Mouse (Mus musculus): ENCODE measurements around the gene Zscan5b. TPM values are rescaled to one million over a fixed set of nuclear protein-coding genes. Genes with fewer than 3 reads are reported as not detected.
"Not testable (repeated sequence)": the region's sequence is repeated elsewhere in the genome, so short reads cannot be mapped to it uniquely, and the experiment has no call there.

The Zscan5b gene
- total RNA-seq, 1 experiment from 2014 or later, result not detected

GRCm38 (mm10) chr7:6240841-6241425, 18.9 kb downstream of the Zscan5b start:
- ATAC-seq (replicated peaks; ENCODE audit: low read depth, poor library complexity, severe bottlenecking), result peak; percentile 88

DNA sequence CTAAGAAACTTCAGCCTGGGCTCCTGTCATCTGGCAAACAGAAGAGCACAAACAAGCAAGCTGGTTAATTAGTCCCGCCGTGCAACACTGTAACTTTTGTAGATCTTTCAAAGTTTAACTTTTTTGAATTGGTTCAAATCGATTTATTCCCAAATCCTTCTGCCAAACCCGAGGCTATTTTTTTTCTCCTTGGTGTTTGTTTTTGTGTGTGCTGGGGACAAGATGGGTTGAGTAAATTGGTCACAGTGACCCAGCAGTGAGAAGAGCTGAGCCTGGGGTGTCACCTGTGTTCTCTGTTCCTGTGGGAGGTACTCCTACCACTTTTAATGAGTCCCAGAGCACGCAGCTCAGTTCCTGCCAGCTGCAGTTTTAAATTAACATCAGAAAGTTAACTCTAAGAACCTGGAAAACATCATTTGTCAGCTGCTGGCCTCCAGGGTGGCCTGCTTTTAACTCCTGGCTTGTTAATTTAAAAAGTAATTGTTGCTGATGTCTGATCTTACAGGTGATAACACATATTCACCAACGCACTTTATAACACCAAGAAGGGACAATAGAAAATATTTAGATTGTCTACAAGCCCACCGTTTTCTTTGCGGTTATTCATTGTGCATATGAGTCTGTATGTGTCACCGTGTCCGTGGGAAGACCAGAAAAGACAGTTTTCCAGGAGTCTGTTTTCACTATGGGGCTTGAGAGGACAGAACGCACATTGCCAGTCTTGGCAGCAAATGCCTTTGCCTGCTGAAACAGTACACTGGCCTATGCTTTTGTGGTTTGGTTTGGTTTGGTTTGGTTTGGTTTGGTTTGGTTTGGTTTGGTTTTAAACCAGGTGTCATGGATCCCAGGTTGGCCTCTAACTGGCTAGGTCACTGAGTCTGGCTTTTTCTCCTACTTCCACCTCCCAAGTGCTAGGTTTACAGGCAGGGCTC, 22.5 kb downstream of the Zscan5b start:
- ATAC-seq (replicated peaks; ENCODE audit: low read depth, poor library complexity, severe bottlenecking), result no peak

- no peak for ATAC-seq (replicated peaks; ENCODE audit: low read depth, poor library complexity, severe bottlenecking)
Measured at GRCm38 (mm10) chr7:6252410-6252809, 30.3 kb downstream of the Zscan5b start, which contains the start of gene Epp13. Epp13 (plus strand) TSS chr7:6252710.

GRCm38 (mm10) chr7:6254451-6254850, 32.4 kb downstream of the Zscan5b start:
- no peak for ATAC-seq (replicated peaks; ENCODE audit: low read depth, poor library complexity, severe bottlenecking)

GRCm38 (mm10) chr7:6257386-6257785, 35.3 kb downstream of the Zscan5b start:
- ATAC-seq (replicated peaks; ENCODE audit: low read depth, poor library complexity, severe bottlenecking), result no peak

- no peak for ATAC-seq (replicated peaks; ENCODE audit: low read depth, poor library complexity, severe bottlenecking)
Measured at GRCm38 (mm10) chr7:6258232-6259220, 36.4 kb downstream of the Zscan5b start.

GRCm38 (mm10) chr7:6260004-6260403, 37.9 kb downstream of the Zscan5b start:
- ATAC-seq (replicated peaks; ENCODE audit: low read depth, poor library complexity, severe bottlenecking), result not testable (repeated sequence)

DNA sequence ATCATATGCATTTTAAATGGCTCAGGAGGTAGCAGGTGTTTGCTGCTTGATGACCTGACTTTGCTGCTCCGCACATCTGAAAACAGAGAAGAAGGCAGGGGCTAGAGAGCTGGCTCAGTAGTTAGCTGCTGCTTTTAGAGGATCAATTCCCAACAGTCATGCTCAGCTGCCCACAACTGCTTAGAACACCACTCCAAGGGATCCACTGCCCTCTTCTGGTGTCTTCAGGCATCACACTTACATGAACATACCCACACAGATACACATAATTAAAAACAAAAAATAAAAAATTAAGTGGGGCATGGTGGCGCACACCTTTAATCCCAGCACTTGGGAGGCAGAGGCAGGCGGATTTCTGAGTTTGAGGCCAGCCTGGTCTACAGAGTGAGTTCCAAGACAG, 40.0 kb downstream of the Zscan5b start:
- ATAC-seq (replicated peaks; ENCODE audit: low read depth, poor library complexity, severe bottlenecking), result no peak

DNA sequence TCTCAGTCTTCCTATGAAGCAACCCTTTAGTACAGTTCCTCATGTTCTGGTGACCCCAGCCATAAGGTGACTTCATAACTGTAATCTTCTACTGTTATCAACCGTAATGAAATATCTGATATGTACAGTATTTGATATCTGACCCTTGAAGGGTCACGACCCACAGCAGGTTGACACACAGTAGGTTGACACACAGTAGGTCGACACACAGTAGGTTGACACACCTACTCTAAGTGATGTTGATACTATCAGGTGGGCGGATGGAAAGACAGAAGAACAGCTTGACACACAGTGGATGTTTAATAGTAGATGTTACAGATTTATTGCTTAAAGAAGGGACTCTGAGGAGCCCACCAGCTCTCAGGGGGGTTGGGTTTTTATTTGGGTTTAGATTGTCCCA, 40.9 kb downstream of the Zscan5b start:
- no peak for ATAC-seq (replicated peaks; ENCODE audit: low read depth, poor library complexity, severe bottlenecking)

GRCm38 (mm10) chr7:6265695-6266094, 43.6 kb downstream of the Zscan5b start:
- peak; percentile 87 for ATAC-seq (replicated peaks; ENCODE audit: low read depth, poor library complexity, severe bottlenecking)

GRCm38 (mm10) chr7:6277906-6278305, 55.8 kb downstream of the Zscan5b start:
- peak; percentile 60 for ATAC-seq (replicated peaks; ENCODE audit: low read depth, poor library complexity, severe bottlenecking)

GRCm38 (mm10) chr7:6282749-6283148, 60.7 kb downstream of the Zscan5b start:
- peak; percentile 43 for ATAC-seq (replicated peaks; ENCODE audit: low read depth, poor library complexity, severe bottlenecking)

GRCm38 (mm10) chr7:6283451-6284075, 61.5 kb downstream of the Zscan5b start:
- peak; percentile 69 for ATAC-seq (replicated peaks; ENCODE audit: low read depth, poor library complexity, severe bottlenecking)

DNA sequence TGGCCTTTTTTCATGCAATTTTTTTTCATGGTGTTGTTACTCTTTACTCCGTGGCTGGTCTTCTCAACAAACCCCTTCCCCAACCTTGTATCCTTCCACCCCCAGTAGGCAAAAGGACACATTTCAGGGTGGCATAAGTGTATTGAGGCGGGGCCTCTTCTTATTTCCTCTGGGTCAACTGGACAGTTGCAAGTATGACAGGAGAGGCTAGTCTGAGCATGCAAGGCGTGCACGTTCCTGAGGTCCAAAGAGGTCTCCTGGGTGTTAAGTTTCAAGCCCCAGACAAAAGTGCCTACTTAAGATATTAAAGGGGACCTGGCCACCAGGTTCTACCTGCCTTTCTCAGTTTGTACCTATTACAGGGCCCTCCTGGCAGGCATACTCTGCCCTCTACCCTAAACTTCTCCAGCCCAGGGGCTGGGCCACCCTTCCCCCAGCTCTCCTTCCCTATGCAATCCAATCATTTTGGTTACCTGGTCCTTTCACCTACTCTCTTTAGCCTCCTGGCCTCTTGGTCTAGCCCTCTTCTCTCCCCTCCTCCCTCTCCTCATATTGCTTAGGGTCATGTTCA, 62.4 kb downstream of the Zscan5b start:
- no peak for ATAC-seq (replicated peaks; ENCODE audit: low read depth, poor library complexity, severe bottlenecking)

DNA sequence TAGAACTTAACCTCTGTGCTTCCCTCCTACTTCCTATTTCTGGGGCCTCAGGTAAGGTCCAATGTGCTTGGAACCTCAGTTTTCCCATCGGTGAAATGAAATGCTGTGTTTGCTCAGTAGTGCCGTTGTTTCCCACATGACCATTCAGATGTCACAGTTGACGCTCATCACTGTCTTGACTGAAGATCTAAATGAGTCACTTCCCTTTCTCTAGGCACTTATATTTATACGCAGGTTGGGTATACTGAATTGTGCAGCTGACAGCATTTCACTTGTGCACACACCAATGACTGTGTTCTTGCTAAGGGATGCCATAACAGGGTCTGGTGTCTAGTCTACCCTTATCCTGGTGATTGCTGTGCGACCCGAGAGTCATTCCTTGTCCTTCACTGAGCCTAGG, 63.3 kb downstream of the Zscan5b start:
- no peak for ATAC-seq (replicated peaks; ENCODE audit: low read depth, poor library complexity, severe bottlenecking)

DNA sequence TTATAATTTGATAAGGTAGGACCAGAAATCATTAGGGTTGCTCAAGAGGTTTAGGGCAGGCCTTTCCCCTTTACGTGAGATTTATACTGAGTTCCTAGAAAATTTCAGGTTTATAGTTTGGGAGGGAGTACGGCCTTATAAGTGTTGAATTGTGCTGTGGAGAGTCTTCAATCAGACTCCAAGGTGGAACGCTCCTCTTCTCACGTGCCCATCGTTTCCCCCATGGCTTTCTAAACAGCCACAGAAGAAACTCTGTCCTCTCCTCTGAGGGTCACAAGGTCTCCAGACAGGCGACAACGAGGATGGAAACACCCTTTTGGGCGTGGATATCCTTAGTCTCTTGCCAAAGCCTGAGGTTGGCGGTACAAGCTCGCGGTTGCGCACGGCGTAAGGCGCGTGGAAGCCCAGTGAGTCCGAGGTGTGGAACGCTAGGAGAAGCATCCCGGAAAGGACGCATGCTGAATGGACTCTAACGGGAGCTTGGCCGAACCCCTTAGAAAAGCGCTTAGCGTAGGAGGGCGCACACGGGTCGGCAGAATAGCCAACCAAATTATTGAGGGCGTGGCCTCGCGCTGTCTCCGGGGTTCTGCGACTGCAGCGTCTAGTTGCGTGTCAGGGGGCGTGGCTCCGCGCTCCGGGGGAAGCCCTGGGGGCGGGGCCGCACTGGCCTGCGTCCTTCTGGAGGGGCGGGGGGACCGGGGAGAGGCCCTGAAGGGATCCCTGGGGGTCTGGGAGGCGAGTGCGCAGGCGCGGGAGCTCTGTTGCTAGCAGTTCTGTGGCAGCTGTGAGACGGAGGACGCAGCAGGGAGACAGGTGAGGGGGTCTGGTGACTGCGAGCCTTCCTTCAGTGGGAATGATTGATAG, 64.0 kb downstream of the Zscan5b start, which contains the start of gene Zfp667:
Gene Zfp667, plus strand, starts transcription at position 738 of the 864 bp plus-strand sequence.
- peak; percentile 63 for ATAC-seq (replicated peaks; ENCODE audit: low read depth, poor library complexity, severe bottlenecking)

DNA sequence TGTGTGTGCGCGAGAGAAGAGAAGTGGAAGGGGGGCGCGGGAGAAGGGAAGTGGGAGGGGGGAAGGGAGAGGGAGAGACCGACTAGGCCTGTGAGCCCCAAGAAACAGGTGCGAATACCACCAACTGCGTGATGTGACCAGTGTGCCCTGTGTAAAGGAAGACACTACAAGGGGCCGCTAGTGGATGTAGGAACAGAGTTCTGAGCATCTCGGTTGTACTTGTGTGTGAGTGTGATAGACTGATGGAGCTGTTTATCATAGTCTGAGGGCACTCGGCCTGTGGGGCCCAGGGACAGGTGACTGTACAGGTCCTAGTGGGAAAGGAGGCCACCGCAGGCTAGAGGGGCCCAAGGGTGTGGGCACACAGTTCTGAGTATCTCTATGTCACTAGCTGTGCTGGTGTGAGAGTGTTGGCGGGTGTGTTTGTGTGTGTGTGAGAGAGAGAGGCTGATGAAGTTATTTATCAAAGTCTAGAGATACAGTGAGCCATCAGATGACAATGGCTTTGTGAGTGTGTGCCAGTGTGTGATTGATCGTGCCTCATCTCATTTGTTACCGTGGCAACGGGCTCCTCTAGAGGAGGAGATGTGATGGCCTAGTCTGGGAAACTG, 64.9 kb downstream of the Zscan5b start:
- ATAC-seq (replicated peaks; ENCODE audit: low read depth, poor library complexity, severe bottlenecking), result no peak
